Mouse (Mus musculus): Measurements from ENCODE around the gene Sycp2.

DNA sequence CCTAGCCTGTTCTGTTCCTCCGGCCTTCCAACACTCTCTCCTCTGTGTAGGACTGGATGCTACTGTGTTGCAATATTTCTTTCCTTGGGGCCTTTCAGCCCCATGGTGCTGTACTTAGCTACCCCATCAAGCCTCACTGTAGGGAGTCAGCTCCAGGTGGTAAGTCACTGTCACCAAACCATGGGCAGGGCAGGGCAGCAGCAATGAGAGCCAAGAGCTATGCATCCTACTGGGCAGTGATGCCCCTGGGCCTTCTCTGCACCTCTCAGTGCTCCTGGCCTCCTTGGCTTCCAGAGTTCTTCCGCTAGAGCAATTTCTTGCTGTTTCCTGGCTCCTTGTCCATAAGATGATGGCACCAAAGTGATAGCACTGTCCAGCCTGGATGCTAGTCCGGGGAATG, 83.1 kb downstream of the Sycp2 start:
- no peak for TF ChIP-seq CTCF (IDR thresholded peaks at IDR 0.05; ENCODE audit: low read depth, low read length)
- no peak for TF ChIP-seq POLR2A (IDR thresholded peaks at IDR 0.05; ENCODE audit: borderline replicate concordance, low read depth, low read length)

All from bone marrow macrophage, adult 2 months (primary cell).